Mouse (Mus musculus) adrenal gland, postnatal 25 days (tissue): ENCODE results near the gene Myog. TPM values are rescaled to one million over a fixed set of nuclear protein-coding genes. Genes with fewer than 3 reads are reported as not detected.
"Not testable (repeated sequence)": the region's sequence is repeated elsewhere in the genome, so short reads cannot be mapped to it uniquely, and the experiment has no call there.

Experiments used
- DNase-seq: peaks from one replicate; pipeline ENCODE4 v3.0.0; 2021; ENCODE audit warnings: mixed read lengths
- long read RNA-seq: library from polyadenylated mRNA; stranded (forward); transcript quantifications from one replicate; pipeline ENCODE4 v2.0.0, GENCODE M21; 2021
- total RNA-seq: library from RNA; stranded (reverse); gene quantifications from 2 replicates; pipeline ENCODE4 v1.2.3, GENCODE M21; 2021

Gene Myog
- not detected in 2 replicates for total RNA-seq
- long read RNA-seq: 0 reads

DNA sequence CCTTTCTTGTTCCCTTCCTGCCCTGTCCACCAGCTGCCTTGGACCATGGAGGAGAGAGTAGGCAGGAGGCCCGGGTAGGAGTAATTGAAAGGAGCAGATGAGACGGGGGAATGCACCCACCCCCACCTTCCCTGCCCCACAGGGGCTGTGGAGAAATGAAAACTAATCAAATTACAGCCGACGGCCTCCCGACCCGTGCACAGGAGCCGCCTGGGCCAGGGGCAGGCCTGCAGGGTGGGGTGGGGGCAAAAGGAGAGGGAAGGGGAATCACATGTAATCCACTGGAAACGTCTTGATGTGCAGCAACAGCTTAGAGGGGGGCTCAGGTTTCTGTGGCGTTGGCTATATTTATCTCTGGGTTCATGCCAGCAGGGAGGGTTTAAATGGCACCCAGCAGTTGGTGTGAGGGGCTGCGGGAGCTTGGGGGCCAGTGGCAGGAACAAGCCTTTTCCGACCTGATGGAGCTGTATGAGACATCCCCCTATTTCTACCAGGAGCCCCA lies at the start of gene Myog:
TSS of gene Myog (plus strand) at position 392 of the 502 bp plus-strand sequence.
- DNase-seq: no peak

GRCm38 (mm10) chr1:134240701-134241100 lies 49.1 kb upstream of the Myog start:
- no peak for DNase-seq

DNA sequence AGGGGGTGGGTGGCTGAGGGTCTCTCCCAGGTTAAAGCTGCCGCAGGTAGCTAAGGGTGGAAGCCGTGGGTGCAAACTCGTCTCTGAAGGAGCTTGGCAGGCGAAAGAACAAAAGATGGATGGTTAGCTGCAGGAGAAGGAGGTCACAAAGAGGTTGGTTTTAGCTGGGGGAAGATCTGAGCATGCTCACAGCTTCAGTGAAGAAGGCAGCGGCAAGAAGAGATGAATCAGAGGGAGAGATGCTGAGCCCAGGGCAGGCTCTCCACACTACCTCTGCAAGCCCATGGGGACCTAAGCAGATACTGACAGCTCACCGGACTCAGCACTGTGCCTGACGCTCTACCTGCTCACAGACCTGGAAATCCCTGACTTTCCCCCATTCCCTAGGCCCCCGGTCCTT lies 48.5 kb upstream of the Myog start:
- no peak for DNase-seq

- DNase-seq: no peak
Observed at GRCm38 (mm10) chr1:134242286-134242685, 47.5 kb upstream of the Myog start.

- no peak for DNase-seq
Observed at GRCm38 (mm10) chr1:134243505-134243904, 46.3 kb upstream of the Myog start.

- peak; percentile 94 for DNase-seq
Observed at GRCm38 (mm10) chr1:134243948-134244914, 45.6 kb upstream of the Myog start.

DNA sequence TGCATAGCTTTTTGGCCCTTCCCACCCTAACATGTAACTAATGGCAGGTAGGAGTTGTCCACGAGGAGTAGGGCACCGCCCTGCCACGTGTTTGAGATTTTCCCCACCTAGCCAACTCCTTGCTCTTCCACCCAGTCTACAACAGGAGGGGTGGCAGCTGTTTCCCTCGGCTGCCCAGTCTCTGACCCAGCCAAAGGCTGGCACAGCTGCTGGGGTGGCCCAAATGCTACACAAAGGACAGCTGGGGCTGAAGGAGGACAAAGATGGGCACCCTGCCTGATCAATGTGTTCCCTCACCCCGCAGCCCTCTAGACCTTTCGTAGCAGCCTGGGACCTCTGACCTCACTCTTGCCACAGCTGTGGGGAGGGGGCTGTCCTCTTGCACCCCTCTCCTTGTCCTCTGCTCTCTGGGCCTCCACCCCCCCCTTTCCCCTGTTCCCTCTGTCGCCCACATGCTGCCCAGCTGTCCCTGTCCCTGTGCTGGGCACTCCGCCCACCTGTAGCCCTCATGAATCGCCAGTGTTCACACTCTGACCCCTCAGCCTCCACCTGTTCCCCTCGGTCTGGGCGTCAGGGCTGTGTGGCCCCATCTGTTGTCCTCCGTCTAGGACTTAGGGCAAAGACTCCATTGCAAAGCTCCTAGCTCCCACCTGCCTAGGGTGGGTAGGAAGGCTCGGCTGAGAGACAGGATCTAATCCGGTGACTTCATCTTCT lies 44.6 kb upstream of the Myog start:
- no peak for DNase-seq

GRCm38 (mm10) chr1:134246590-134246989 lies 43.2 kb upstream of the Myog start:
- DNase-seq: no peak

DNA sequence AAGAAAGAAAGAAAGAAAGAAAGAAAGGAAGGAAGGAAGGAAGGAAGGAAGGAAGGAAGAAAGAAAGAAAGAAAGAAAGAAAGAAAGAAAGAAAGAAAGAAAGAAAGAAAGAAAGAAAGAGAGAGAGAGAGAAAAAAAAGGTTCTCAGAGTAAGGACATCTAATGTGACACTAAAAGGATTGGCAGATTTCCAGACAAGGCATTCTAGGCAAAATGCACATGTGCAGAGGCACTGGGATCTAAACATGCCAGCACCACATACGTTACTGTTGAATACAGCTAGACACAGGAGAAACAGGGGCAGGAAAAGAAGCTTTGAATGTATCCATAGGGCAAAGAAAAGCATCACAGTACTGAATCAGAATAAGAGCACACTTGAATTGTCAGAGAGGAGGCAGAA lies 40.1 kb upstream of the Myog start:
- DNase-seq: not testable (repeated sequence)

DNA sequence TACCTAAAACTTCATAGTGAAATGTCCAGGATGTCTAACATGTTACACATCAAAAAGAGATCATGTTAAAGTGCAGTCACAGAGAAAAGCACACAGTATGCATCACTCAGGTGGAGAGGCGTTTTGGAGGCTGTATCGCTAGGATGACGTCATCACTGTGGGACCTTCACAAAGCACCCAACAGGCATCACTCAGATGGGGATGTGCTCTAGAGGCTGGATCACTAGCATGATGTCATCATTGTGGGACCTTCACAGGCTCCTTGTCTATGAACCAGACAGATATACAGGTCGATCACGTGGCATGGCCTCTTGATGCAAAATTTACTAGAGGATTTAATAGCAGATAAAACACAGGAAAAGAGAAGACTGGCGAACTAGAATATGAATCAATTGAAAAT lies 25.4 kb upstream of the Myog start:
- DNase-seq: no peak

DNA sequence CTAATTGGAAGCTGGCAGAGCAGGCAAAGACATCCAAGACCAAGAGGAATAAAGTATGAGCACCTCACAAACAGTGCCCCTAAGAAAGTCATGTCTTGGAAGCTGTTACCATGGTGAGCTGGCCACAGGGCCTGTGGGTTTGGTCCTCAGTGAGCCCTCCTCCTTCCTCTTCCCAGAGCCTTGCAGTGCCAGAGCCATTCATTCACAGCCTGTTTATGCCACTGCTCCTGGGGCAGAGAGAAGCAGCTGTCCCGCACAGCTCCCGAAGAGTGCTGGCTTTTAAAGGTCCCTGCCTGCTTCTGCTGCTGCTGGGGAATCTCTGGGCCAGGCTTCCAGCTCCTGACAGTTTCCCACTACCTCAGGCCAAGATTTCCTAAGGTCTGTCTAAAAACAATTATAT lies 24.0 kb upstream of the Myog start:
- no peak for DNase-seq

DNA sequence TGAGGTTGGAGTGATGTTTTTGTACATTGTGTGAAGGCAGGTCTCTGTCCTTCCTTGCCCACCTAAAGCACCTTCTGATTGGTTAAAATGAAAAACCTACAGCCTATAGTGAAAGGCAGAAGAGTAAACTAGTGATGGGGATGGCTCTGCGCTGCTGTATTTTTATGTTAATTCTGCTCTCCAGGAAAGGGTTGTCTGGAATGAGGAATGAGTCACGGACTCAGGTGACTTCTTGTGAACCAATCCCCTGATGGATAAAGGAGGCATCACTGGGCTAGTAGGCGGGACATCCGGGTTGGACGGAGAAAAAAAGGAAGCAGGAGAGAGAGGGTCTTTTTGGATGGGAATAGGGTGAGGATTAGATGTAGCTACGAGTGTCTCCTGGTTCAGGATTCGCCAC lies 19.8 kb upstream of the Myog start:
- no peak for DNase-seq

- DNase-seq: no peak
Observed at GRCm38 (mm10) chr1:134272754-134273250, 17.0 kb upstream of the Myog start.

DNA sequence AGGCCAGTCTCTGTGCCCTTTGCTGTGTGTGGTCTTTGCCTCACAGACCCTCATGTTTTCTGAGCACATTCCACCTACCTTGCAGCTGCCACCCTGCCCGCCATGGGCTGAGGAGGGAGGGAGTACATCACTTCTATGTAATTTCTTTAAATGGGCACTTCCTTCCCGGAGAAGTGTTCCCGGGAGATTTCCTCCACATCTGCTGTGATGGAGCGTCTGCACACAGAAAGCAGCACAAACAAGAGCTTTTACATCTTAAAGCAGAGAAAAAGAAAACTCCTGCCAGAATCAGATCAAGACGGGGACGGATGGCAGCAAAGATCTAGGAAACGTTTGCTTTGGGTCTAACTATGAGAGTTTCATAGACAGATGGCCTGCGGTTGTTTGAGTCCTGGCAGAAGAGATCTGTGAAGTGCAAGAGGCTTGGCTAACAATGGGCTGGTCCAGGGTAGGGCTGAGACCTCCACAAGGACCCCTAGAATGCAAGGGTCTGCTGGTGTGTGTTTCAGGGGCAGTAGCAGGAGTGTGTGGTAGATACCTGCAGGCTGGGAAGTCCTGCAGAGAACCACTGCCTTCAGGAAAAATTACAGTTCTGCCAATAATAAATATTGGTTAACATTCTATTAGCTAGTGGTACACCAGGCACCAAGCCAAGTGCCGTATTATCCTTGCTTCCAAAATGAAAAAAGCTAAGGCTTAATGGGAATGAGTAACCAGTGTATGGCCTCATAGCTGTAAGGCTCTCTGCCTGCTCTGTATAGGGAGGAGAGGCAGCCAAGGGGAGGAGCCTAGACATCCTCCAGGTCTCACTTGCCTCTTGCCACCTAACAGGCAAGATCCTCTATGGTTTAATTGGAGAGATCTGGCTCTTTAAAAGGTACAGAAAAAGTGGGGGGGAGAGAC lies 16.0 kb upstream of the Myog start:
- no peak for DNase-seq

DNA sequence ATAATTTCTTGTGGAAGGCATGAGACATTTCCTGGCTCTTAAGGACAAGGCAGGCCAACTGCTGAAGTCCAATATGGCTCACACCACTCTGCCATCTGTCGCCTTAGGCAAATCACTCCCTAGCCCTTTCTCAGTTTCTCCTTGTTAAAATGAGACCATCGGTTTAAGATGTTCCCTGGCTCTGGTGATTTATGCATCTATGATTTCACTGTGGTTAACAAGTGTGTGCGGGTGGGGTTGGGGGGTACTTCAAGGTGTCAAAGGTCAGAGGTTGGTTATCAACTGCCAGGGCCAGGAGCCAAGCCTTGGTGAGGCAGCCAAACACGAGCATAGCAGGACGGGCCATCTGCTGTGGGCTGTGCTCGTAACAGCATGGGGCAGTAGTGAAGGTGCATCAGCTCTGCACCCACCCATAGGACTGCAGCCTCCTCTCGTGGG lies 15.3 kb upstream of the Myog start:
- DNase-seq: no peak

DNA sequence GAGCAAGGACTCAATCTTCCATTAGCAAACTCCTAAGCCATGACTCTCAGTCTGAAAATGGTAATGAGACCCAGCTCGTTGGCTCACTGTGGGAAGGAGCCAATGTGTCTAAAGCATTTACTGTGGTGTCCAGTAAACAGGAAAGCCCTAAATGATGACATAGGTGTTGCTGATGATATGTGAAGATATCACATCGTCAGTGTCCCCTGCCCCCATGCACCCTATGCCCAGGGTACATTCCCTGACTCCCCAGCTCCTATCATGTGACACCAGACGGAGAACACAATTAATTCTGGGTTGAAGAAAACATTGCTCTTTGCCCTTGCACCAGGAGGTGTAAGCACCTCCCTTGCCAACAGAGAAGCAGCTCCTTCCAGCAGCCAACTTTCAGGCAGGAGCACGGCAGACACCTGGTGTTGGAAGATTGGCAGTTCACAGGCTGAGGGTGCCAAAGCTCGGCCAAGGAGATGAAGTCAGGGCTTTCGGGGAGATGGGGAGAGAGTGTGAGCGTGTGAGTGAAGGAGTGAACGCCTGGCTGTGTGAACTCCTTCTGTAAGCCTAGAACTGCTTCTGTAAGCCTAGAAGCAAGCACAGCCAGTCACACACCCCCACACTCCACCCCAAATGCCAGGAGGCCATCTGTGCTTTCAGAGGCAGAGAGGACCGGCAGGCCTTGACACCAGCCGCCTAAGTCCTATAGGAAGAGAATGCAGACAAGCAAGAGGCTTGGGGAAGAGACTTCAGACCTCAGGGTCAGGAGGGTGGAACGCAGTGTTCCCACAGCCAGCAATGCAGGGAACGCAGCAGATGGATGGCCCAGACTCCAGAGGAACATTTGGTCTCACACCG lies 13.9 kb upstream of the Myog start:
- no peak for DNase-seq

- no peak for DNase-seq
Observed at GRCm38 (mm10) chr1:134276823-134277222, 13.0 kb upstream of the Myog start.

- no peak for DNase-seq
Observed at GRCm38 (mm10) chr1:134280174-134280573, 9.6 kb upstream of the Myog start.

GRCm38 (mm10) chr1:134281563-134281962 lies 8.2 kb upstream of the Myog start:
- no peak for DNase-seq

GRCm38 (mm10) chr1:134282342-134282741 lies 7.4 kb upstream of the Myog start:
- DNase-seq: no peak

DNA sequence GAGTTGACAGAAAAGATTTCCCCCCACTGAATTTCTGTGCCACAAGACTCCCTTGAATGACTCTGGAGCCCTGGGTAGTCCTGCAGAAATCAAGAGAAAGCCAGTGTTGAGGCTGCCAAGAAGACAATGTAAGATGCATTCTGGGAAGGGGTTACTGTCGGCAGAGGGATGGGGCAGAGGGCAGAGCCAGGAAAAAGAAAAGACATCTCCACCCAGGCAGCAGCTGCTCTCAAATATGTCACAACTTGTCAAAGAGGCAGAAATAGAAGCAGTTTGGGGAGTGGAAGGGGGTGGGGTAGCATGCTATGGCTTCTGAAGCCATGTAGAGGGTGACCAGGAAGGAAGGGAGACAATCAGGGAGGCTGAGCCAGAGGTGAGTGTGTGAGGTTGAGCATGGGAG lies 6.7 kb upstream of the Myog start:
- DNase-seq: no peak
